Comparison of ENCODE assay signal across 8 mouse cellular contexts in the genomic region with DNA sequence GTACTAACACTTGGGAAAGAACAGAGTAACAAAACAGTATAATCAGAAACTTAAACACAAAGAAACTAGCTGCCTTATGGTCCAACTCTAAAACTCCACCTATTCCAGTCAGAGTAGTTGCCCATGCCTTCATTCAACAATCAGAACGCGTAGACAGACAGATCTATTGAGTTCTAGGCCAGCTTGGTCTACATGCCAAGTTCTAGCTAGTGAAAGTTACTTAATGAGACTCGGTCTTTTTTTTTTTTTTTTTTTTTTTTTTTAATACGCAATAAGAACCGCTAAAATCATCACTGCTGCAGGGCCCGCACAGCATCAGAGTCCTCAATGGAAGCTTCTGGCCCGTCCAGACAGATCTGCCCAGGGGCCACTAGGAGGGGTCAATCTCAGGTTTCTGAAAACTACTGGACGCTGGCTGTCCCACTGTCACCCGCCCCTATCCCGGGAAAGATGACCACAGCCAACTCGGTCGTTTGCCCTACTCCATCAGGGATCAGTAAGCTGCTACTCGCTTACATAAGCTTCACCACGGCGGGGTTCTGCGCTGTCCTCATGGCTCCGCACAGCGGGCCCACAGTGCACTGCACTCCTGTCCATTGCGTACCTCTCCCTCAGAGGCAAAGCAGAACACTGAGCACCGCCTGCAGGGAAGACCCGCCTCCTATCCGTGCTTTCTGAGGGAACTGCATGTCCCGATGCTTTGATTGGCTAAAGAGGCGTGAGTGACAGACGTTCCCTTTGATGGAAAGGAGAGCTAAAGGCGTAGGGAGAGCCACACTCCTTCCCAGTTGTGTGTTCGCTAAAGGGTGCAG. TPM values are rescaled to one million over a fixed set of nuclear protein-coding genes. Genes with fewer than 3 reads are reported as not detected.
DNase-seq lines count a peak whose midpoint lies in the region; ATAC-seq and TF ChIP-seq lines count a peak whose summit lies in the region.

A gene (plus strand): TSS at position 795 of the 812 bp plus-strand sequence.

- peaks cover 6% of the 10 kb centered on the region; the same call in 1 of the 2 replicates for H3K4me1 ChIP-seq in hindbrain, postnatal 0 days (ENCODE audit: insufficient read depth, low read length)

- peak within 1 kb of the TSS; percentile 82 for H3K4me3 ChIP-seq in gastrocnemius, adult 2 months
- H3K4me3 ChIP-seq in hindbrain, postnatal 0 days (ENCODE audit: low read length) = peak within 1 kb of the TSS; percentile 71
- H3K4me3 ChIP-seq in left cerebral cortex, adult 2 months = peak within 1 kb of the TSS; percentile 97

- peak; percentile 74 for TF ChIP-seq CTCF in gastrocnemius, adult 2 months (IDR thresholded peaks at IDR 0.05)
- TF ChIP-seq CTCF in hindbrain, postnatal 0 days (IDR thresholded peaks at IDR 0.05; ENCODE audit: low read depth) = peak; percentile 73
- TF ChIP-seq CTCF in left cerebral cortex, adult 2 months (IDR thresholded peaks at IDR 0.05) = peak; percentile 67

- peak within 1 kb of the TSS; percentile 100 for H3K27ac ChIP-seq in gastrocnemius, adult 2 months
- H3K27ac ChIP-seq in hindbrain, postnatal 0 days = peak within 1 kb of the TSS; percentile 99
- H3K27ac ChIP-seq in left cerebral cortex, adult 2 months = peak within 1 kb of the TSS; percentile 99

- peak within 1 kb of the TSS; percentile 89 for H3K4me2 ChIP-seq in hindbrain, postnatal 0 days (ENCODE audit: low read depth, low read length)

- peak within 1 kb of the TSS; percentile 84 for H3K9ac ChIP-seq in hindbrain, postnatal 0 days (replicated peaks; ENCODE audit: low read length)

- no peaks in the 10 kb centered on the region for H3K27me3 ChIP-seq in hindbrain, postnatal 0 days (ENCODE audit: insufficient read depth, low read length)

- intact Hi-C loops in gastrocnemius, adult 2 months (cut with DNase I) = loop anchor here (2.0 to 5.0 kb wide), 2 partner anchors 132 to 240 kb away; a partner anchor contains a TSS
- intact Hi-C loops in left cerebral cortex, adult 2 months (cut with DNase I) = loop anchor here (1.0 kb wide), 3 partner anchors 33 to 239 kb away; a partner anchor contains a TSS

- no peaks in the 10 kb centered on the region for H3K9me3 ChIP-seq in hindbrain, postnatal 0 days (ENCODE audit: low read length)

- ATAC-seq in common myeloid progenitor, adult 5-6 weeks (replicated peaks; ENCODE audit: low read depth, poor library complexity, severe bottlenecking) = peak; percentile 91
- ATAC-seq in hindbrain, postnatal 0 days = peak; percentile 95
- peak; percentile 91 for ATAC-seq in megakaryocyte, adult 5-6 weeks (ENCODE audit: poor library complexity, severe bottlenecking)

- peaks cover 5% of the 10 kb centered on the region; the same call in 1 of the 2 replicates for H3K36me3 ChIP-seq in hindbrain, postnatal 0 days (ENCODE audit: insufficient read depth, low read length)

- DNase-seq in ZHBTc4 (ENCODE audit: low read depth, low spot score) = peak; percentile 98
- peak; percentile 95 for DNase-seq in gastrocnemius, adult 2 months
- peak; percentile 96 for DNase-seq in hindbrain, postnatal 0 days (ENCODE audit: low spot score)
- DNase-seq in left cerebral cortex, adult 2 months (ENCODE audit: extremely low spot score in 1 of 2, low spot score in 2 of 2) = peak; percentile 93 to 95
- peak; percentile 95 to 96 for DNase-seq in right cerebral cortex, adult 2 months (ENCODE audit: low spot score in 2 of 2)
- peak; percentile 93 for DNase-seq in urinary bladder, postnatal 14 days (ENCODE audit: low spot score)

- WGBS in hindbrain, postnatal 0 days = 1% methylated on average over 27 of the region's 27 CpGs

RNA-seq across cellular contexts. Expression of the gene that starts here (rescaled TPM):
- total RNA-seq in common myeloid progenitor, adult 5-6 weeks (2017) = 9.4 and 11.1 TPM in 2 replicates
- total RNA-seq in gastrocnemius, adult 2 months (2021) = 10 to 100 TPM in 1 of 2 experiments, 1 to 10 TPM in 1; 9.8 to 10.8 TPM
- total RNA-seq in hindbrain, postnatal 0 days (2014; rRNA removed) = 12.2 and 19.0 TPM in 2 replicates
- polyA plus RNA-seq in hindbrain, postnatal 0 days (2015; fragmentation: Nextera tagmentation; extraction: Ambion mirVana) = 14.4 and 16.2 TPM in 2 replicates
- 10 to 100 TPM; 35.1 to 35.6 TPM for total RNA-seq in left cerebral cortex, adult 2 months (2021)
- 4.6 and 10.9 TPM in 2 replicates for total RNA-seq in megakaryocyte, adult 5-6 weeks (2015)
- total RNA-seq in megakaryocyte, adult 5-6 weeks (2017) = 4.7 and 8.2 TPM in 2 replicates

Comparison
In these comparisons a context has a peak if more than half of its experiments do, and no peak if none do; other contexts are left out.
1. Peak in every context shown above with its lines: DNase-seq, ATAC-seq, H3K4me3 ChIP-seq and H3K27ac ChIP-seq.